Mouse (Mus musculus): Measurements from ENCODE around the gene Hist1h1e. TPM values are rescaled to one million over a fixed set of nuclear protein-coding genes. Genes with fewer than 3 reads are reported as not detected.
"Not testable (repeated sequence)": the region's sequence is repeated elsewhere in the genome, so short reads cannot be mapped to it uniquely, and the experiment has no call there.

Gene Hist1h1e
- polyA plus RNA-seq, 1 experiment from 2014 or later = 24.3 TPM

DNA sequence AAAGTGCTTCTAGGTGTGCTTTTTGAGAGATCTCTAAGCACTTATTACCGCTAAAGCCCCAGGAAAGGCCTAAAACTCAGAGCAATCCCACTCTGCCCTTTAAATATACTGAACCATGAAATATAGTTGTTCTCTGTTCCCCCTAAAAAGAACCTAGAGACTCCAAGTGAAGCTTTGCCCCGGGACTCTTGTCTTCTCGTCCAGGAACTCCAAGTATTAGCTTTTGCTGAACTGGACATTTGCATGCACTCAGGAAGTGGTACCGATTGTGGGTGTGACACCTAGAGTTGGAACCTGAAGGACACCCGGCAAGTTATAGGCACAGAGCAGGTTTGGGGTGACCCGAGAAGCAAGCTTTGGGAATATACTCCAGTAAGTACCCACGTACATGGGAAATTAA is 31.2 kb downstream of the Hist1h1e start:
- WGBS (ENCODE audit: insufficient replicate concordance) = 87% methylated on average over 7 of the region's 7 CpGs
- H3K4me3 ChIP-seq (replicated peaks) = no peak overlapping the region
- no peak for ATAC-seq (ENCODE audit: low read depth)
- H3K4me1 ChIP-seq (replicated peaks) = peaks cover 56% of the 10 kb centered on the region
- no peak overlapping the region for H3K4me2 ChIP-seq
- no peaks in the 10 kb centered on the region for H3K36me3 ChIP-seq
- no peak overlapping the region for H3K9ac ChIP-seq
- H3K27ac ChIP-seq = no peak overlapping the region
- no peak for DNase-seq
- no peaks in the 10 kb centered on the region for H3K9me3 ChIP-seq (replicated peaks)
- H3K27me3 ChIP-seq = no peaks in the 10 kb centered on the region

DNA sequence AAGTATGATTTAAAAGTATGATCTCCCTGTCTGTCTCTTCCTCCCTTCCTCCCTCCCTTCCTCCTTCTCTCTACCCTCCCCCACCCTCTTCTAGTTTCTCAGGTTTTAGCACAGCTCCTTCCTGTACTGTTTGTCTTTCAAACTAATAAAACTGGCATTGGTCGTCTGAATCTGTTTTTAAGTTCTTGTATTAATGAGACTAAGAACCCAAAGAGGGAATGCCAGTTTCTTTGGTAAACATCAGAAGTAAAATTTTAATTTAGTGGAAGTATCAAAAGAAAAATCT is 35.5 kb downstream of the Hist1h1e start:
- H3K4me2 ChIP-seq = peak overlapping the region; percentile 71
- H3K27ac ChIP-seq = peak overlapping the region; percentile 100
- H3K27me3 ChIP-seq = no peaks in the 10 kb centered on the region
- peak overlapping the region; percentile 77 for H3K9ac ChIP-seq
- DNase-seq (no peak), ATAC-seq (ENCODE audit: low read depth) (no peak)
- no peaks in the 10 kb centered on the region for H3K36me3 ChIP-seq
- peak overlapping the region; percentile 36 for H3K4me3 ChIP-seq (replicated peaks)
- WGBS (ENCODE audit: insufficient replicate concordance) = 0% methylated on average over 1 of the region's 1 CpGs
- H3K9me3 ChIP-seq (replicated peaks) = no peaks in the 10 kb centered on the region
- H3K4me1 ChIP-seq (replicated peaks) = peaks cover 47% of the 10 kb centered on the region

DNA sequence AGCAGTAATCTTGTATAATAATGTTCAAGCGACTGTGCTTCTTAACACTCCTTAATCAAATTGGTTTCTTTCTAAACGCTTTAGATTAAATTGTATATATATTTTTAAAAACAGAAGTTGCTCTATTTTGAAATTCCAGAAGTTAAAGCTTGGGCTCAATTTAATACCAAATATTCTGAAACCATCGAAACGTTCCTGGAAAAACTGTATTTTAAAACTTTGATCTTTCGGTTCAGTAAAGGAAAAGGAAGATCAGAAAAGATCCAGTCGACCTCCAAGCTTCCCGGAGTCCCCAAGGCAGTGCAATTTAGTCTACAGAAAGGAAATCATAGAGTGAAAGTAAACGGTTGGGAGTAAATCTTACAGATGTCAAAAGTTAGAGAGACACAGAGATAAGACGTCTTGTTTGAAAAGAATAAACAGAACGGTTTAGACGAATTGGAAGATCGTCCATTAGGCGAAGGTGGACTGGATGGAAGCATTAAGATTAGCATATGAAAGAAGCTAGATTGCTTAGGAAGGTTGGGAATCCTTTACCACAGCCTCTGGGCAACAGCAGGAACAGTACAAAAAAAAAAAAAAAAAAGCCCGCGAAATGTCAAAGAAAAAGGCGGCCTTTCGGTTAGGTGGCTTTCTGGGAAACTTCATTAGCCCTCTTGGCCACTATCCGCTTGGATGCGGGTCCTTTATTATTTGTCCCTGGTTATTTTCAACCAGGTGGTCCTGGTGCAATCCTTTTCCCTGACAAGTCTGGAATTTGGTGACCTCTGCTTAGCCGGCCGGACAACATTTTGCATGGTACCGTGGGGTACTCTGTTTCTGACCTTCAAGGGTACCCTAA is 36.0 kb downstream of the Hist1h1e start:
- WGBS (ENCODE audit: insufficient replicate concordance) = 3% methylated on average over 22 of the region's 22 CpGs
- no peaks in the 10 kb centered on the region for H3K36me3 ChIP-seq
- peaks cover 49% of the 10 kb centered on the region for H3K4me1 ChIP-seq (replicated peaks)
- H3K9me3 ChIP-seq (replicated peaks) = no peaks in the 10 kb centered on the region
- peak overlapping the region; percentile 71 for H3K4me2 ChIP-seq
- H3K9ac ChIP-seq = peak overlapping the region; percentile 77
- peak; percentile 18 for DNase-seq
- no peaks in the 10 kb centered on the region for H3K27me3 ChIP-seq
- H3K4me3 ChIP-seq (replicated peaks) = peak overlapping the region; percentile 63
- no peak for ATAC-seq (ENCODE audit: low read depth)
- H3K27ac ChIP-seq = peak overlapping the region; percentile 100

DNA sequence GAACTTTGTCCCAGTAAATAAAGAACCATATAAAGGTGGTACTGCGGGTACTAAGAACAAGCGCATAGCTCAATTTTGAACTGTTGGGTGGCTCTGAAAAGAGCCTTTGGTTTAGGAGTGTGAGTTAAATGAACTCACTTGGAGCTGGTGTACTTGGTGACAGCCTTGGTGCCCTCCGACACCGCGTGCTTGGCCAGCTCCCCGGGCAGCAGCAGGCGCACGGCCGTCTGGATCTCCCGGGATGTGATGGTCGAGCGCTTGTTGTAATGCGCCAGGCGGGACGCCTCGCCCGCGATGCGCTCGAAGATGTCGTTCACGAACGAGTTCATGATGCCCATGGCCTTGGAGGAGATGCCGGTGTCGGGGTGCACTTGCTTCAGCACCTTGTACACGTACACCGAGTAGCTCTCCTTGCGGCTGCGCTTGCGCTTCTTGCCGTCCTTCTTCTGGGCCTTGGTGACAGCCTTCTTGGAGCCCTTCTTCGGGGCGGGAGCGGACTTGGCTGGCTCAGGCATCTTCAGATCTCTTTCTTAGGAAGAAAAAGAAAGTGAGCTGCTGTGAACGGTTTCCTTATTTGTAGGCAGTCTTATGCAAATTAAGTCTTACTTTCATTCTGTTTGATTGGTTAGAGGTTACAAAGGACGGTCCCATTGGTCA is 36.8 kb downstream of the Hist1h1e start:
- H3K27me3 ChIP-seq; H3K36me3 ChIP-seq; H3K9me3 ChIP-seq (replicated peaks): not testable (repeated sequence)
- peak overlapping the region; percentile 63 for H3K4me3 ChIP-seq (replicated peaks)
- peak overlapping the region; percentile 100 for H3K27ac ChIP-seq
- peaks cover 57% of the 10 kb centered on the region for H3K4me1 ChIP-seq (replicated peaks)
- peak; percentile 86 for DNase-seq
- WGBS (ENCODE audit: insufficient replicate concordance) = under 1% methylated on average over 34 of the region's 36 CpGs
- peak; percentile 76 for ATAC-seq (ENCODE audit: low read depth)
- H3K9ac ChIP-seq = peak overlapping the region; percentile 88
- peak overlapping the region; percentile 79 for H3K4me2 ChIP-seq

DNA sequence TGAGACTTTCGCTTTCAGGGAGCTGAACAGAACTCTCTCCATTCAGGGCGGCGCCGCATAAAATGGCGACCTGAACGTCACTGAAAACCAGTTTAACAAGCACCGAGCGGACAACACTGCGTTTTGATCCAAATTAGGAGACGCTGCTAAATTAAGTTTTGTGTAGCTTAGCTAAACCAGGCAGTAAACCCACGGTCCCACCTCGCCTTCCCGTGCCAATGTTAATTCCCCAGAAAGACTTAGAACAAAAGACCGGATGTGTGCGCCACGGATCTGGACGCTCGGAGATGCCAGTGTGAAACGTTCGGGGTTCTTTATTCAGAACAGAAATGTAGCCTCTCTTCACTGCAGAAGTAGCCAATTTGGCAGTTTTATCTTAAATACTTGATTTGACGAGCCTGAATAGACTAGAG is 37.3 kb downstream of the Hist1h1e start:
- Histone ChIP-seq H3K27me3 (no peaks in the 10 kb centered on the region), H3K9me3 (replicated peaks) (no peaks in the 10 kb centered on the region), H3K4me2 (peak overlapping the region; percentile 79), H3K4me3 (replicated peaks) (peak overlapping the region; percentile 63), H3K9ac (peak overlapping the region; percentile 88), H3K36me3 (no peaks in the 10 kb centered on the region), H3K4me1 (replicated peaks) (peaks cover 62% of the 10 kb centered on the region), H3K27ac (peak overlapping the region; percentile 100)
- ATAC-seq (ENCODE audit: low read depth) (peak; percentile 2), DNase-seq (peak; percentile 68)
- under 1% methylated on average over 21 of the region's 21 CpGs for WGBS (ENCODE audit: insufficient replicate concordance)

DNA sequence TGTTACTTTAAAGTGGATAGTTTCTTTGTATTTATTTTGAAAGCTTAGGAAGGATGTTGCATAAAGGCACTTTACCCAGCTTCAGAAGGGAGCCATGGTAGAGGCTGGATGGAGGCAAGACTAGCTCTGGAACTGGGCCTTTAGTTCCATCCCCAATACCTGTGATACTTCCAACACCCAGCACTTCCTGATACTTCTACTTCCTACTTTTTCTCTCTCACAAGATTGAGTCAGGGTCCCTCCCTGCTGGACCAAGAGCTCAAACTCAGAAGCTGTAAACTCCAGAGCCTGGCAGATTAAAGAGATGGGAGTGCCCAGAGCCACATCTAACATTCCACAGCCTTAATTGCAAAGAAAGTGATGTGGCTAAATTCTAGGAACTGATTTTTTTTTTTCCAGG is 38.0 kb downstream of the Hist1h1e start:
- no peak for ATAC-seq (ENCODE audit: low read depth)
- Histone ChIP-seq H3K9ac (peak overlapping the region; percentile 88), H3K4me3 (replicated peaks) (peak overlapping the region; percentile 63), H3K27ac (peak overlapping the region; percentile 100), H3K4me1 (replicated peaks) (peaks cover 62% of the 10 kb centered on the region), H3K4me2 (peak overlapping the region; percentile 79), H3K36me3 (no peaks in the 10 kb centered on the region), H3K9me3 (replicated peaks) (no peaks in the 10 kb centered on the region), H3K27me3 (no peaks in the 10 kb centered on the region)
- DNase-seq = peak; percentile 13

DNA sequence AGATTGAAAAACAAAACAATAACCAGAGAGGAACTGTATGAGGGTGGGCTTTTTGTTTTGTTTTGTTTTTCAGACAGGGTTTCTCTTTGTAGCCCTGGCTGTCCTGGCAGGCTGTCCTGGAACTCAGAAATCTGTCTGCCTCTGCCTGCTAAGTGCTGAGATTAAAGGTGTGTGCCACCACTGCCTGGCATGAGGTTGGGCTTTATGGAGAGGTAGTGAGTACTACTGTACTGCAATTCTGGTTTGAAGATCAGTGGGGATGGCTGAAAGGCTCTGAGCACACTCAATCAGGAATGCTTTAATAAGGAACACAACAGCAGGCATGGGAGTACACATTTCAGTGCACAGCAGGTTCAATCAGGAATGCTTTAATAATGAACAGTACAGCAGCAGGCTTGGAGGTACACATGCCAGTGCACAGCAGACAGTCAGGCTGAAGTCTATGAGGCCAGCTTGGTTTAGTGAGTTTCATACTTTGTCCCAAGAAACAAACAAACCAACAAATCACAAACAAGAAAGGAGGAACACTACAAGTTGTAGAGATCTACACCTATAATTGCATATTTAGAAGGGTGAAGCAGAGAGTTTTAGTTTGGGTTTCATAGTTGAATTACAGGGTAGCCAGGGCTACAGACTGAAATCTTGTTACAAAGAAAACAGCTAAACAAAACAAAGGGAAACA is 38.8 kb downstream of the Hist1h1e start:
- ATAC-seq (ENCODE audit: low read depth) = no peak
- Histone ChIP-seq H3K4me1 (replicated peaks) (peaks cover 60% of the 10 kb centered on the region), H3K27me3 (no peaks in the 10 kb centered on the region), H3K9me3 (replicated peaks) (no peaks in the 10 kb centered on the region), H3K36me3 (no peaks in the 10 kb centered on the region), H3K4me3 (replicated peaks) (peak overlapping the region; percentile 63), H3K4me2 (peak overlapping the region; percentile 78), H3K27ac (peak overlapping the region; percentile 100), H3K9ac (peak overlapping the region; percentile 88)
- DNase-seq = no peak

DNA sequence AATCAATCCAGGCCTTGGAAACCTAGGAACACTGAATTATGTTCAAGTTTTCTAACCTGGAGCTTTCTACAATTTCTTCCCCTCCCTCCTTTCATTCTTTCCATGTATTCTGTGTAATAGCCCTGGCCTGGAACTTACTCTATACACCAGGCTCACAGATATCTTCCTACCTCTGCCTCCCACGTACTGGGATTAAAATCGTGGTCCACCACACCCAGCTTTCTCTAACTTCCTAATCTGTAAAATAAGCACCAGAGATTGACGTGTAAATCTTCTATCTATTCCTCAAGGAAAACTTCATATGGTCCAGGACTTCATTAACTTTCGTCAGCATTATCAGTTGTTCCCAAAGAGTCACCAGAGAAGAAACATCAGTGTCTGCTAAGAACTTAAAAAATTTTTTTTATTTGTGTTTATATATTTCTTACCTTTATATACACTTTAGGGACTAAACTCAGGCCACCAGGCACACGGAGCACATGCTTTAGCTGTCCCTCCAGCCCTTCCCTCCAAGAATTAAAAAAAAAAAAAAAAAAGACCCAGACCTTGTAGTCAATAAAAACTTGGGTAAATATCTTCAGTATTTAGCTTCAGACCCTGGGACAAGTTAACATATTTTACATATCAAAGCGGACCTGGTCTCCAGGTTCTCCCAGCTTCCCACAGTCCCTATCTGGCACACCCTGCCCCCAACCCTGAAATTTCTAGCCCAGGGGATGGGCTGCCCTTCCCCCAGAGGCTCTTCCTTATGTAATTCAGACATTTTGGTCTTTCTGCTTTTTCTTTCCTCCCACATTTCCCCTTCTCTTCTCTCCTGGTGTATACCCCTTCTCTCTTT is 39.9 kb downstream of the Hist1h1e start:
- ATAC-seq (ENCODE audit: low read depth) (peak; percentile 2; the same call in 1 of the 2 replicates), DNase-seq (peak; percentile 34)
- Histone ChIP-seq H3K4me3 (replicated peaks) (peak overlapping the region; percentile 63), H3K9me3 (replicated peaks) (no peaks in the 10 kb centered on the region), H3K27ac (peak overlapping the region; percentile 100), H3K27me3 (no peaks in the 10 kb centered on the region), H3K4me1 (replicated peaks) (peaks cover 61% of the 10 kb centered on the region), H3K4me2 (peak overlapping the region; percentile 78), H3K9ac (peak overlapping the region; percentile 88), H3K36me3 (no peaks in the 10 kb centered on the region)
- WGBS (ENCODE audit: insufficient replicate concordance) = 8% methylated on average over 6 of the region's 6 CpGs

DNA sequence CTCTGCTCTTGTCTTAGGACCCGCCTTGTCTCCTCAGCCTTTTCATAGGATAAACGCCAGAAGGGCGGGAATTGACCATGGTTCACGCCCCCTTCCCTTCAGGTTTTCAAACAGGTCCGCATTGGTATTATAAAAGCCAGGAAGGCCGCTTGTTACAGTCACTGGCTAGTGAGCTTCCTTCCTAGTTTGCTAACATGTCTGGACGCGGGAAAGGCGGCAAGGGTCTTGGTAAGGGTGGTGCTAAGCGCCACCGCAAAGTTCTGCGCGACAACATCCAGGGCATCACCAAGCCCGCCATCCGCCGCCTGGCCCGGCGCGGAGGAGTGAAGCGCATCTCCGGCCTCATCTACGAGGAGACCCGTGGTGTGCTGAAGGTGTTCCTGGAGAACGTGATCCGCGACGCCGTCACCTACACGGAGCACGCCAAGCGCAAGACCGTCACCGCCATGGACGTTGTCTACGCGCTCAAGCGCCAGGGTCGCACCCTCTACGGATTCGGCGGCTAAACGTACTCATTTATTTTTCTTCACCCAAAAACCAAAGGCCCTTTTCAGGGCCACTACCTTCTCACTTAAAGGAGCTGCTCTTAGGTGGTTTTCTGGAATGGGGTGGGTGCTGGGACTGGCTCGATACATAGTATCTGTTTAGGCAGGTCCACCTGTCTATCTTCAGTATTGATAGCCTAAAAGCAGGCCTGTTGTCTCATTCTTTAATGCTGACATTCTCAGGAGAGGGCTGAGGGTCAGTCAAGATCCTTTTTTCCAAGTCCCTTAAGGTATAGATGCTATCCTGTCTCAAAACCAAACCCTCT is 40.7 kb downstream of the Hist1h1e start, which contains the start of gene Hist1h4d:
TSS of gene Hist1h4d (plus strand) at position 191 of the 811 bp plus-strand sequence.
- ATAC-seq (ENCODE audit: low read depth) = peak; percentile 80
- peak within 1 kb of the TSS; percentile 88 for H3K9ac ChIP-seq
- under 1% methylated on average over 42 of the region's 43 CpGs for WGBS (ENCODE audit: insufficient replicate concordance)
- H3K4me1 ChIP-seq (replicated peaks) = peaks cover 63% of the 10 kb centered on the region
- no peaks in the 10 kb centered on the region for H3K27me3 ChIP-seq
- peak within 1 kb of the TSS; percentile 78 for H3K4me2 ChIP-seq
- no peaks in the 10 kb centered on the region for H3K9me3 ChIP-seq (replicated peaks)
- DNase-seq = peak; percentile 94
- H3K4me3 ChIP-seq (replicated peaks) = peak within 1 kb of the TSS; percentile 63
- H3K36me3 ChIP-seq = no peaks in the 10 kb centered on the region
- H3K27ac ChIP-seq = peak within 1 kb of the TSS; percentile 100

DNA sequence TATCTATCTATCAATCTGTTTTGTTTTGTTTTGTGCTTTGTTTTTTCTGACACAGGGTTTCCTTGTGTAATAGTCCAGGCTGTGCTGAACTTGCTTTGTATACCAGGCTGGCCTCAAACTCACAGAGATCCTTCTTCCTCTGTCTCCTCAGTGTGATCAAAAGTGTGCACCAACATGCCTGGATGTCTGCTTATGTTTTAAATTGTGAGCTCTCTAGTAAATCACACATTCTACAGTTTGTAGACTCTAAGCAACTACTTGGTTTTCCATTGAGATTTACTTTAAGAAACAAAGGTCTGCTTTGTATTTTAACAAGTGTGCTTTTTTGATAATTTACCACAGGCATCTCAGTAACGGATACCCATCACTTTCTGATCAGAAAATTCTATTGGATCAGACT is 44.5 kb downstream of the Hist1h1e start:
- Histone ChIP-seq H3K27me3 (no peaks in the 10 kb centered on the region), H3K4me2 (peak overlapping the region; percentile 50), H3K4me1 (replicated peaks) (peaks cover 57% of the 10 kb centered on the region), H3K36me3 (no peaks in the 10 kb centered on the region), H3K4me3 (replicated peaks) (no peak overlapping the region), H3K9ac (peak overlapping the region; percentile 83), H3K27ac (peak overlapping the region; percentile 97), H3K9me3 (replicated peaks) (no peaks in the 10 kb centered on the region)
- no peak for DNase-seq
- no peak for ATAC-seq (ENCODE audit: low read depth)
- WGBS (ENCODE audit: insufficient replicate concordance) = 79% methylated on average over 1 of the region's 1 CpGs
